9 mouse cellular contexts compared by ENCODE assay signal in genomic region chr5:125533225-125533900, GRCm38 (mm10). TPM values are rescaled to one million over a fixed set of nuclear protein-coding genes. Genes with fewer than 3 reads are reported as not detected.
DNase-seq lines count a peak whose midpoint lies in the region; ATAC-seq and TF ChIP-seq lines count a peak whose summit lies in the region.
"Had no signal": no experiment of that assay in that cellular context is flagged by ENCODE, and none has a peak within 500 bp of the region (broad histone marks: within the 10 kb centered on the region; RNA-seq: fewer than 3 reads in every experiment).

No protein-coding gene starts in this region.

- 3% methylated on average over 24 of the region's 24 CpGs for WGBS in heart, postnatal 0 days
- under 1% methylated on average over 24 of the region's 24 CpGs for WGBS in embryonic facial prominence, embryonic 14.5 days
- WGBS in olfactory bulb, adult 2 months: under 1% methylated on average over 24 of the region's 24 CpGs

- H3K27ac ChIP-seq in heart, postnatal 0 days (ENCODE audit: low read depth): no peak overlapping the region
- no peak overlapping the region for H3K27ac ChIP-seq in embryonic facial prominence, embryonic 14.5 days (replicated peaks; ENCODE audit: low read depth, low read length)
- 0 out of 2 replicates have a peak overlapping the region, but pooled peaks have one; percentile 12 for H3K27ac ChIP-seq in olfactory bulb, adult 2 months (ENCODE audit: insufficient read depth, low read depth, low read length)

- no peaks in the 10 kb centered on the region for H3K9me3 ChIP-seq in heart, postnatal 0 days (replicated peaks; ENCODE audit: control insufficient read depth, low read length)
- no peaks in the 10 kb centered on the region for H3K9me3 ChIP-seq in embryonic facial prominence, embryonic 14.5 days (ENCODE audit: control insufficient read depth, low read length)

- H3K9ac ChIP-seq in heart, postnatal 0 days (replicated peaks; ENCODE audit: low read depth, low read length): no peak overlapping the region
- H3K9ac ChIP-seq in embryonic facial prominence, embryonic 14.5 days (ENCODE audit: low read depth, low read length): no peak overlapping the region

- DNase-seq in heart, postnatal 0 days (ENCODE audit: low spot score): no peak
- no peak for DNase-seq in heart, adult 11 months
- no peak for DNase-seq in embryonic facial prominence, embryonic 14.5 days (ENCODE audit: low spot score)
- DNase-seq in layer of hippocampus, postnatal 14 days (ENCODE audit: low spot score in 2 of 2): peak; percentile 43 to 63
- no peak for DNase-seq in cerebellum, adult 8-10 months
- no peak for DNase-seq in cerebellum, adult 18-20 months
- DNase-seq in urinary bladder, postnatal 10 days (ENCODE audit: low spot score): no peak

- TF ChIP-seq CTCF in heart, postnatal 0 days (IDR thresholded peaks at IDR 0.05; ENCODE audit: low read depth): no peak
- no peak for TF ChIP-seq CTCF in olfactory bulb, adult 2 months (IDR thresholded peaks at IDR 0.05; ENCODE audit: insufficient read depth, low read depth, low read length)

- TF ChIP-seq POLR2A in olfactory bulb, adult 2 months (IDR thresholded peaks at IDR 0.05; ENCODE audit: insufficient read depth, low read depth, low read length): no peak

- ATAC-seq in heart, postnatal 0 days (ENCODE audit: insufficient read depth, low read depth): no peak
- ATAC-seq in embryonic facial prominence, embryonic 14.5 days (ENCODE audit: low read depth): no peak

- TF ChIP-seq EP300 in heart, postnatal 0 days (IDR thresholded peaks at IDR 0.05; ENCODE audit: low read depth): no peak

- 0 out of 2 replicates have a peak overlapping the region, but pooled peaks have one; percentile 48 for H3K4me3 ChIP-seq in heart, postnatal 0 days (ENCODE audit: low read depth, low read length)
- peak overlapping the region; percentile 48 for H3K4me3 ChIP-seq in embryonic facial prominence, embryonic 14.5 days (ENCODE audit: low read depth, low read length)
- peak overlapping the region; percentile 60 for H3K4me3 ChIP-seq in olfactory bulb, adult 2 months (ENCODE audit: insufficient read depth, low read depth, low read length)

- no peaks in the 10 kb centered on the region for H3K4me1 ChIP-seq in heart, postnatal 0 days (ENCODE audit: control insufficient read depth, insufficient read depth)
- peaks cover 6% of the 10 kb centered on the region; the same call in 1 of the 2 replicates for H3K4me1 ChIP-seq in embryonic facial prominence, embryonic 14.5 days (ENCODE audit: control insufficient read depth, insufficient read depth, low read length)
- peaks cover 34% of the 10 kb centered on the region for H3K4me1 ChIP-seq in olfactory bulb, adult 2 months (ENCODE audit: control insufficient read depth, insufficient read depth, low read length)

- no peak overlapping the region for H3K4me2 ChIP-seq in heart, postnatal 0 days (ENCODE audit: low read depth, low read length)
- peak overlapping the region; percentile 93 for H3K4me2 ChIP-seq in embryonic facial prominence, embryonic 14.5 days (ENCODE audit: low read depth, low read length)

- H3K36me3 ChIP-seq in heart, postnatal 0 days (replicated peaks; ENCODE audit: control insufficient read depth, insufficient read depth, low read length): no peaks in the 10 kb centered on the region
- no peaks in the 10 kb centered on the region for H3K36me3 ChIP-seq in embryonic facial prominence, embryonic 14.5 days (ENCODE audit: control insufficient read depth, insufficient read depth, low read length)

- peaks cover 81% of the 10 kb centered on the region for H3K27me3 ChIP-seq in heart, postnatal 0 days (ENCODE audit: control insufficient read depth, insufficient read depth, low read length)
- peaks cover 77% of the 10 kb centered on the region for H3K27me3 ChIP-seq in embryonic facial prominence, embryonic 14.5 days (replicated peaks; ENCODE audit: control insufficient read depth, insufficient read depth, low read length)

RNA-seq across cellular contexts. Expression of gene Tmem132b, which starts 1.8 kb away (rescaled TPM):
- total RNA-seq in heart, postnatal 0 days (2014; rRNA removed; ENCODE audit: low replicate concordance): 0.04 TPM in 2 replicates
- not detected in 2 replicates for polyA plus RNA-seq in heart, postnatal 0 days (2015; fragmentation: Nextera tagmentation; extraction: Ambion mirVana)
- polyA plus RNA-seq in embryonic facial prominence, embryonic 14.5 days (2014; fragmentation: Nextera tagmentation; extraction: Ambion mirVana): 0.31 and 0.38 TPM in 2 replicates
- total RNA-seq in layer of hippocampus, postnatal 14 days (2021): 100 to 1,000 TPM in 1 of 2 experiments, 10 to 100 TPM in 1; 98.9 to 106 TPM
- polyA plus RNA-seq in olfactory bulb, adult 2 months (2012; ENCODE audit: insufficient read depth, insufficient read length, low replicate concordance, missing spikeins): not detected in 2 replicates
- polyA plus RNA-seq: liver, embryonic 16.5 days had no signal

RNA-seq across cellular contexts. Expression of gene Aacs, which starts 57.7 kb away (rescaled TPM):
- total RNA-seq in heart, postnatal 0 days (2014; rRNA removed; ENCODE audit: low replicate concordance): 6.7 and 13.9 TPM in 2 replicates
- polyA plus RNA-seq in heart, postnatal 0 days (2015; fragmentation: Nextera tagmentation; extraction: Ambion mirVana): 4.8 and 5.4 TPM in 2 replicates
- polyA plus RNA-seq in embryonic facial prominence, embryonic 14.5 days (2014; fragmentation: Nextera tagmentation; extraction: Ambion mirVana): 37.7 and 39.8 TPM in 2 replicates
- 10 to 100 TPM; 77.1 to 87.7 TPM for total RNA-seq in layer of hippocampus, postnatal 14 days (2021)
- polyA plus RNA-seq in olfactory bulb, adult 2 months (2012; ENCODE audit: insufficient read depth, insufficient read length, low replicate concordance, missing spikeins): not detected in 2 replicates

Comparison
In these comparisons a context has a peak if more than half of its experiments do, and no peak if none do; other contexts are left out.
1. DNase-seq: peak in layer of hippocampus, postnatal 14 days (2 of 2); none in heart, postnatal 0 days (single experiment), heart, adult 11 months (single experiment), embryonic facial prominence, embryonic 14.5 days (single experiment), cerebellum, adult 8-10 months (single experiment), cerebellum, adult 18-20 months (0 of 2) and urinary bladder, postnatal 10 days (single experiment).
2. Peak in every context shown above with its lines, with median percentiles within 50 percentile points of each other: H3K4me3 ChIP-seq.